Mouse (Mus musculus) megakaryocyte, embryonic 14.5 days (primary cell): Measurements from ENCODE around the gene Gstt1. TPM values are rescaled to one million over a fixed set of nuclear protein-coding genes. Genes with fewer than 3 reads are reported as not detected.
A peak's percentile ranks its signal among the peaks of the same experiment; 100 is the strongest.

Experiments used
- H3K27me3 ChIP-seq: replicated peaks from 2 replicates; pipeline ENCODE3; 2012; ENCODE audit warnings: inconsistent platforms
- H3K36me3 ChIP-seq: replicated peaks from 2 replicates; pipeline ENCODE3; 2012; ENCODE audit warnings: low read length, inconsistent platforms, mixed read lengths
- H3K4me1 ChIP-seq: 2 replicates; pipeline ENCODE4 v1.6.1; 2012; ENCODE audit warnings: inconsistent platforms
- H3K4me3 ChIP-seq: replicated peaks from 2 replicates; pipeline ENCODE3; 2012; ENCODE audit warnings: moderate library complexity, mild to moderate bottlenecking, inconsistent platforms
- H3K9me3 ChIP-seq: 2 replicates; pipeline ENCODE4 v1.6.1; 2012; ENCODE audit warnings: inconsistent platforms
- FLI1 ChIP-seq: IDR thresholded peaks from 2 replicates; pipeline ENCODE4 v1.6.1; 2012; ENCODE audit warnings: low read length, inconsistent platforms, mixed read lengths
- GATA1 ChIP-seq: IDR thresholded peaks from 3 replicates; pipeline ENCODE4 v1.6.1; 2012; ENCODE audit warnings: mixed read lengths, low read length, inconsistent platforms, borderline replicate concordance
- polyA plus RNA-seq: library from polyadenylated mRNA; stranded (reverse); fragments of >175 nt; gene quantifications from 2 replicates; pipeline ENCODE4 v1.2.3, GENCODE M21; 2012; ENCODE audit warnings: low replicate concordance; ENCODE audit not compliant: insufficient read depth

Gene Gstt1
- polyA plus RNA-seq, 1 experiment, result 44.0 TPM

GRCm38 (mm10) chr10:75819882-75820281, 21.5 kb upstream of the Gstt1 start:
- Histone ChIP-seq H3K36me3 (no peaks in the 10 kb centered on the region), H3K4me3 (no peak overlapping the region), H3K9me3 (peaks cover 10% of the 10 kb centered on the region), H3K4me1 (peaks cover 3% of the 10 kb centered on the region; the same call in 1 of the 2 replicates), H3K27me3 (peaks cover 29% of the 10 kb centered on the region)
- TF ChIP-seq FLI1 (no peak), GATA1 (no peak)

- no peak overlapping the region for H3K4me3 ChIP-seq
- no peaks in the 10 kb centered on the region for H3K36me3 ChIP-seq
- TF ChIP-seq GATA1, result no peak
- TF ChIP-seq FLI1, result no peak
- H3K4me1 ChIP-seq, result no peaks in the 10 kb centered on the region
- peaks cover 33% of the 10 kb centered on the region for H3K27me3 ChIP-seq
- H3K9me3 ChIP-seq, result no peaks in the 10 kb centered on the region
Observed at GRCm38 (mm10) chr10:75818641-75819040, 20.3 kb upstream of the Gstt1 start.

DNA sequence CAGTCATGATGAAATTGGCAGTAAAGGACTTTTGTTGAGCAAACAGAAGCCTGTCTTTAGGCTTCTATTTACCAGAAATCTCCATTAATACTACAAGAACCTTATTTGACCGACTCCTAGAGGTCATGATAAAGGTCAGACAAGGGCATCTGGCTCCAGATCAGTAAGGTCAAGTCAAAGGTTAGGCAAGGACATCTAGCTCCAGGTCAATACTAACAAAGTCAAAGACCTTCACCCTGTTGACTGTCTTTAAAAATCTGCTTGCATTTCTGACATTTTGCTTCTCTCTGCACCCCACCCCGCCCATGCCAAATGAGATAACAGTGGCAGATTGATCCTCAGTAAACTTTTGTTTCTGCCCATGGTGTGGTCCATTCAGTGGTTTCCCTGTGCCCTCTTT, 5.8 kb upstream of the Gstt1 start:
- Histone ChIP-seq H3K27me3 (peaks cover 27% of the 10 kb centered on the region), H3K36me3 (no peaks in the 10 kb centered on the region), H3K9me3 (peaks cover 17% of the 10 kb centered on the region), H3K4me3 (no peak overlapping the region), H3K4me1 (peaks cover 16% of the 10 kb centered on the region)
- no peak for TF ChIP-seq FLI1
- no peak for TF ChIP-seq GATA1

DNA sequence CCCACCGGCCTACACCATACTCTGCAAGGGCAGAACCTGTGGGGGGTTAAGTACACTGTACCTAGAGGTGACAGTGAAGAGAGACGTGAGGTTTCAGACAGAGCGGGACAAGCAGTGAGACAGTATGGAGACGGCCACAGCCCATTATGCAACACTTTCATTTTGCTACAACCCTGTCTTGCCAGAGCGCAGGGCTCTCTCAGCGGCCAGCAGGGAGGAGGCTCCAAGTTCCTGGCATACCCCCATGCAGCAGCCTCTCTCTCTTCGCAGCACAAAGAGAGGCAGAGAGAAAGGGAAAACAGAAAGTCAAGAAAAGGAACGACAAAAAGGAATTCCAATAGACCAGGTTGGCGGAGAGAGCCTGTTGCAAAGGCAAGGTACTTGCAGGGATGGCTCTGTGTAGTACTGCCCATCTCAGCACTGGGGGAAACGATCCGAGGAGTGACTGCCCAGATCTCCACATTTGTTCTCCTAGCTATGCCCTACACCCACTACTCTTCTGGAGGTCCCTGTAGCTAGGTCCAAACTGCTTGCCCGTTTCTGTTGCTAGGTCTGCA, 687 bp downstream of the Gstt1 start:
- H3K4me1 ChIP-seq, result peaks cover 43% of the 10 kb centered on the region
- no peaks in the 10 kb centered on the region for H3K36me3 ChIP-seq
- no peaks in the 10 kb centered on the region; the same call in 1 of the 2 replicates for H3K9me3 ChIP-seq
- H3K4me3 ChIP-seq, result peak overlapping the region; percentile 94
- peaks cover 49% of the 10 kb centered on the region for H3K27me3 ChIP-seq
- TF ChIP-seq FLI1 (no peak), GATA1 (no peak)

DNA sequence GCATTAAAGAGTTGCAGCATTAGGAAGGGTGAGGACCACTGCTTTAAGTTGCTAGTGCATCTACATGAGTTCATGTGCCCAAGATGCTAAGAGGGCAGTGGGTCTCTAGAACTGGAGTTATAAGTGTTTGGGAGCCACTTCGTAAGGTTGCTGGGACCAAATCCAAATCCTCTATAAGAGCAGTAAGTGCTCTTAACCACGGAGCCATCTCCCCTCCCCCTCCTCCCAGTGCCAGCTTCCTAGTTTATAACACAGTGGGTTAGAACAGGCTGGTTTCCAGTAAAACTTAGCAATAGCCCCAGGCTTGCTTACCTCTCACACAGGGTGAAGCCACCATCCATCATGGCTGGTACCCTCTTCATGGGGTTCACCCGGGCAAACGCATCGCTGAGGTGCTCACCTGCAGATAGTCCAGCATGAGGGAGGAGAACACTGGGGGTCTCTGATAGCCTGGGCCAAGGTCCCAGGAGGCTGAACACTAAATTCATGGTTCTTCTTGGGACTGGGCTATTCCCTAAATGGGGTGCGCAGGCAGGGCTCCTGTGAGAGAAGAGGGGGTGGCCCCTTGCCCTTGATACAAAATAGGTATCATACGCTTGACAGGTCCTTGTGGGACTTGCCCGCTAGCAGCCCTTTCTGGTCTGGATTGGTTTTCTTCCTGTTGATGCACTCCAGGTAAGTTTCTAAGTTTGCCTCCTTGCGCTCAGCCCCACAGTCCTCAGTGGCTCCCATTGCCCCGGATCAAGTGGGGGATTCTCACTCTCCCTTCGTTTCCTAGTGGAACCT, 1.5 kb downstream of the Gstt1 start:
- TF ChIP-seq GATA1, result no peak
- no peak for TF ChIP-seq FLI1
- H3K4me3 ChIP-seq, result peak overlapping the region; percentile 94
- no peaks in the 10 kb centered on the region for H3K36me3 ChIP-seq
- no peaks in the 10 kb centered on the region; the same call in 1 of the 2 replicates for H3K9me3 ChIP-seq
- H3K27me3 ChIP-seq, result peaks cover 52% of the 10 kb centered on the region
- H3K4me1 ChIP-seq, result peaks cover 48% of the 10 kb centered on the region

DNA sequence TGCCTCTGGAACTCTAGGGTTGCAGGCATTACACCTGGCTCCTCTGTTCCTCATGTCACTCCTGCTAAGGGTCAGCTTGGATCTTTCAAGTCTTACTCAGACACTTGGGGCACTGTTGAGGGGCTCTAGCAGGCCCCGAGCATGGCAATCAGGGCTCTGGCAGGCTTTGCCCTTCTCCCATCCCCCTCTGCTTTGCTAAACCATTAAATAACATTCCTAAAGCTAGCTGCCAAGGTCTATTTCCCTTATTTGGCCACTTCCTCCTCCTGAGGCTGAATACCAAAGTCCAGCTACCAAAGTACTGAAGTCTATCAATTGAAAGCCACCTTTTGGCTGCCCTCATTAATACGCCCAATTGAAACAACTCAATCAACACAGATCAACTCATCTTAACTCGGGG, 3.5 kb downstream of the Gstt1 start:
- Histone ChIP-seq H3K27me3 (peaks cover 42% of the 10 kb centered on the region), H3K36me3 (no peaks in the 10 kb centered on the region), H3K9me3 (no peaks in the 10 kb centered on the region; the same call in 1 of the 2 replicates), H3K4me3 (peak overlapping the region; percentile 14), H3K4me1 (peaks cover 54% of the 10 kb centered on the region)
- TF ChIP-seq FLI1, result no peak
- TF ChIP-seq GATA1, result no peak

GRCm38 (mm10) chr10:75790773-75791172, 7.6 kb downstream of the Gstt1 start:
- Histone ChIP-seq H3K27me3 (peaks cover 31% of the 10 kb centered on the region), H3K4me3 (no peak overlapping the region), H3K36me3 (no peaks in the 10 kb centered on the region), H3K9me3 (no peaks in the 10 kb centered on the region), H3K4me1 (peaks cover 25% of the 10 kb centered on the region)
- TF ChIP-seq GATA1 (no peak), FLI1 (no peak)

DNA sequence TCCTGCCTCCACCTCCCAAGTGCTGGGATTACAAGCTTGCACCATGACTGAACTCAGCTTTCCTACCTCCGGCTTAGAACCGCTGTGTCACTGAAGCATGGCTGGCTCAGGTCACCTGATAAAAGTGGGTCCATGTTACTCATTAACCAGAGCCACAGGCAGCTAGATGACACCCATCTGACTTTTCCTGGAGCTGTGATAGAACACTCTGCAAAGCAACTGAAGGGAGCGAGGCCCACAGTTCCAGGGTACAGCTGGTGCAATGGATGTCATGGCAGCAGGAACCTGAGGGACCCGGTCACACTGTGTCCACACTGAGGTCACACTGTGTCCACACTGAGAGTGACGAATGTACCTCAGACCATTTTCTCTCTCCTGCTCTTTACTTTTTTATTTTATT, 8.5 kb downstream of the Gstt1 start:
- peaks cover 20% of the 10 kb centered on the region for H3K4me1 ChIP-seq
- no peak overlapping the region for H3K4me3 ChIP-seq
- TF ChIP-seq GATA1 (no peak), FLI1 (no peak)
- no peaks in the 10 kb centered on the region for H3K36me3 ChIP-seq
- no peaks in the 10 kb centered on the region for H3K9me3 ChIP-seq
- H3K27me3 ChIP-seq, result peaks cover 31% of the 10 kb centered on the region

DNA sequence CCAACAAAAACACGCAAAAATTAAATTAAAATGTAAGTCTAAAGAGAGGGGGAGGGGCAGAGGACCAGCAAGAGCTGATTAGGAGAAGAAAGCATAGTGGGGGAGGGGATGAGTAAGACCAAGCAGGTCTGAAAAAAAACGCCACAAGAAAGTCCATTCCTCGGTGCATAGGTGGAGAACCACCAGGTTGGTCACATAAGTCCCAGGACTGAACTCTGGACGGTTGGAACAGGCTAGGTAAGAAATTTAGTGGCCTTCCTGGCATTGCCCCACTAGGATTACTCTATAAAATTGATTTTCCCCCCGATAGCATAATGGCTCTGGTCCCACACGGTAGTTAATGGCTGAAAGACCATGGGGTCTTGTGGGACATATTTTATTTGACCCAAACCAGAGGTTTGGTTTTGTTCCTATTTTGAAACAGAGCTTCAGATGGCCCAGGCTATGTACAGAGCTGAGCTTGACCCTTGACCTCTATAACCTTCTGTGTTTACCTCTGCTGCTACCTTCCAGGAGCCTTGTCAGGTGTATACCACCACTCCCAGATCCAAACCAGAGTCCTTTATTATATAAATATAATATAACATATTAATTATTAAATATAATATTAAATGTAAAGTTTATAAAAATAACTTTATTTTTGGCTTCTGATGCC, 9.2 kb downstream of the Gstt1 start:
- Histone ChIP-seq H3K4me1 (peaks cover 18% of the 10 kb centered on the region), H3K36me3 (no peaks in the 10 kb centered on the region), H3K9me3 (no peaks in the 10 kb centered on the region), H3K4me3 (no peak overlapping the region), H3K27me3 (peaks cover 29% of the 10 kb centered on the region)
- TF ChIP-seq GATA1, result no peak
- TF ChIP-seq FLI1, result no peak

DNA sequence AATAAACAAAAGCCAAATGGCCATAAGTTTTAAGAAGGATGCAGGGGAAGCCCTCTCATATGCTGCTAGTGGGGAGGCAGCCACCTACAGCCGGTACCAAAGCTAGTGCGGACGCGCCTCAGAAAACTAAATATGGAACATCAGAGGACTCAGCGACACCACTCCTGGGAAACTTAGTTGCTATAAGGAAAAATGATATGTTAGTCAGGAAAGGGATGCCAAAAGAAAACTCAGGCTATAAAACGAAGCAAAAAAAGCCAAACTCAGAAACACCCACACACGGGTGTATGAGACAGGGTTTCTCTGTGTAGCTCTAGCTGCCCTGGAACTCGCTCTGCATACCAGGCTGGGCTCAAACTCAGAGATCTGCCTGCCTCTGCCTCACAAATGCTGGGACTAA, 10.1 kb downstream of the Gstt1 start:
- H3K4me3 ChIP-seq, result no peak overlapping the region
- peaks cover 18% of the 10 kb centered on the region for H3K4me1 ChIP-seq
- peaks cover 31% of the 10 kb centered on the region for H3K27me3 ChIP-seq
- TF ChIP-seq GATA1 (no peak), FLI1 (no peak)
- H3K36me3 ChIP-seq, result no peaks in the 10 kb centered on the region
- no peaks in the 10 kb centered on the region for H3K9me3 ChIP-seq
